In genomic region chr2:92483505-92483904, GRCm38 (mm10) we compare ENCODE assay signal across 21 mouse cellular contexts. TPM values are rescaled to one million over a fixed set of nuclear protein-coding genes. Genes with fewer than 3 reads are reported as not detected.
A peak's percentile ranks its signal among the peaks of the same experiment; 100 is the strongest.
DNase-seq lines count a peak whose midpoint lies in the region; ATAC-seq lines count a peak whose summit lies in the region.
"Had no signal": no experiment of that assay in that cellular context is flagged by ENCODE, and none has a peak within 500 bp of the region (broad histone marks: within the 10 kb centered on the region; RNA-seq: fewer than 3 reads in every experiment).

No protein-coding gene starts in this region.

- no peaks in the 10 kb centered on the region for H3K9me3 ChIP-seq in midbrain, embryonic 11.5 days (ENCODE audit: control insufficient read depth, low read length)
- no peaks in the 10 kb centered on the region for H3K9me3 ChIP-seq in midbrain, embryonic 13.5 days
- H3K9me3 ChIP-seq: embryonic facial prominence, embryonic 12.5 days; forebrain, embryonic 13.5 days; heart, embryonic 15.5 days; limb, embryonic 10.5 days; liver, embryonic 13.5 days; neural tube, embryonic 15.5 days had no signal

- H3K4me1 ChIP-seq in midbrain, embryonic 11.5 days (ENCODE audit: control insufficient read depth, insufficient read depth, low read length): peaks cover 5% of the 10 kb centered on the region; the same call in 1 of the 2 replicates
- peaks cover 21% of the 10 kb centered on the region for H3K4me1 ChIP-seq in midbrain, embryonic 13.5 days (replicated peaks)

- peak; percentile 94 for DNase-seq in heart, adult 11 months
- no peak for DNase-seq in heart, postnatal 25 days (ENCODE audit: low spot score)
- DNase-seq in midbrain, embryonic 11.5 days (ENCODE audit: low spot score, missing footprints): peak; percentile 59
- no peak for DNase-seq in layer of hippocampus, adult 9-10 months (ENCODE audit: low spot score)
- DNase-seq in adrenal gland, adult 2 months: no peak
- DNase-seq: adrenal gland, postnatal 25 days; cerebellum, adult 18-20 months; cerebellum, postnatal 14 days; gastrocnemius, postnatal 36 days; heart, postnatal 4 days; kidney, adult 2 months; liver, embryonic 13.5 days had no signal

- H3K27me3 ChIP-seq in midbrain, embryonic 11.5 days (ENCODE audit: control insufficient read depth, insufficient read depth, low read length): peaks cover 18% of the 10 kb centered on the region
- H3K27me3 ChIP-seq in midbrain, embryonic 13.5 days: peaks cover 33% of the 10 kb centered on the region

- no peak overlapping the region for H3K27ac ChIP-seq in midbrain, embryonic 11.5 days (ENCODE audit: low read depth, low read length)
- H3K27ac ChIP-seq in midbrain, embryonic 13.5 days: no peak overlapping the region
- H3K27ac ChIP-seq in macrophage: peak overlapping the region; percentile 93
- H3K27ac ChIP-seq: embryonic facial prominence, embryonic 12.5 days; forebrain, embryonic 13.5 days; heart, embryonic 15.5 days; hindbrain, embryonic 14.5 days; kidney, postnatal 0 days; limb, embryonic 10.5 days; liver, embryonic 13.5 days; neural tube, embryonic 15.5 days had no signal

- no peaks in the 10 kb centered on the region for H3K36me3 ChIP-seq in midbrain, embryonic 11.5 days (ENCODE audit: control insufficient read depth, insufficient read depth, low read length)
- H3K36me3 ChIP-seq in midbrain, embryonic 13.5 days: no peaks in the 10 kb centered on the region
- no peaks in the 10 kb centered on the region for H3K36me3 ChIP-seq in macrophage (ENCODE audit: inconsistent target)
- H3K36me3 ChIP-seq: embryonic facial prominence, embryonic 12.5 days; heart, embryonic 15.5 days; limb, embryonic 10.5 days; liver, embryonic 13.5 days; neural tube, embryonic 15.5 days had no signal

- ATAC-seq in midbrain, embryonic 11.5 days (ENCODE audit: low FRiP score): no peak
- no peak for ATAC-seq in midbrain, embryonic 13.5 days

- no peak overlapping the region for H3K9ac ChIP-seq in midbrain, embryonic 11.5 days (ENCODE audit: low read length)
- H3K9ac ChIP-seq in midbrain, embryonic 13.5 days (replicated peaks): no peak overlapping the region
- H3K9ac ChIP-seq: embryonic facial prominence, embryonic 12.5 days; forebrain, embryonic 13.5 days; heart, embryonic 15.5 days; hindbrain, embryonic 14.5 days; liver, embryonic 13.5 days; neural tube, embryonic 15.5 days had no signal

- intact Hi-C loops in heart, postnatal 25 days (cut with DNase I): loop anchor here (10.0 kb wide), 1 partner anchor 211 kb away; no protein-coding TSS in a partner anchor

- no peaks in the 10 kb centered on the region for H3K79me2 ChIP-seq in macrophage (ENCODE audit: inconsistent target)

- no peak overlapping the region for H3K4me2 ChIP-seq in midbrain, embryonic 11.5 days
- no peak overlapping the region for H3K4me2 ChIP-seq in midbrain, embryonic 13.5 days (replicated peaks)
- H3K4me2 ChIP-seq: embryonic facial prominence, embryonic 12.5 days; neural tube, embryonic 15.5 days had no signal

- WGBS in midbrain, embryonic 11.5 days: 54% methylated on average over 5 of the region's 5 CpGs
- 50% methylated on average over 5 of the region's 5 CpGs for WGBS in midbrain, embryonic 13.5 days
- 9% methylated on average over 5 of the region's 5 CpGs for WGBS in macrophage (ENCODE audit: missing documents)

- H3K4me3 ChIP-seq in midbrain, embryonic 11.5 days (ENCODE audit: low read depth, low read length): no peak overlapping the region
- no peak overlapping the region for H3K4me3 ChIP-seq in midbrain, embryonic 13.5 days (replicated peaks)
- H3K4me3 ChIP-seq in macrophage (ENCODE audit: inconsistent target): peak overlapping the region; percentile 21; the same call in 1 of the 2 replicates
- H3K4me3 ChIP-seq: embryonic facial prominence, embryonic 12.5 days; forebrain, embryonic 13.5 days; limb, embryonic 10.5 days; neural tube, embryonic 15.5 days had no signal

RNA-seq across cellular contexts. Expression of gene Slc35c1, which starts 23.2 kb away (rescaled TPM):
- 1 to 10 TPM; 6.1 to 6.6 TPM for total RNA-seq in heart, postnatal 25 days (2021)
- polyA plus RNA-seq in midbrain, embryonic 11.5 days (2014; fragmentation: Nextera tagmentation; extraction: Ambion mirVana): 9.2 and 9.5 TPM in 2 replicates
- 8.9 and 10.6 TPM in 2 replicates for polyA plus RNA-seq in midbrain, embryonic 13.5 days (2015; fragmentation: Nextera tagmentation; extraction: Ambion mirVana)
- total RNA-seq in macrophage (2018; cell fraction: chromatin; rRNA removed): 1 to 10 TPM in 23 of 26 experiments, under 1 TPM in 3; 0.76 to 7.5 (median 2.0) TPM
- 10 to 100 TPM in 24 of 26 experiments, 1 to 10 TPM in 2; 7.2 to 28.0 (median 20.0) TPM for total RNA-seq in macrophage (2018; cell fraction: cytosol; rRNA removed)
- 10 to 100 TPM in 19 of 26 experiments, 1 to 10 TPM in 7; 3.1 to 30.6 (median 15.6) TPM for total RNA-seq in macrophage (2018; cell fraction: nucleus; rRNA removed)
- 19.5 to 23.8 TPM (median 21.6 TPM) in 3 replicates for polyA plus RNA-seq in macrophage (2018)
- total RNA-seq in adrenal gland, adult 2 months (2021): 10 to 100 TPM; 14.3 to 23.2 TPM
- 50.9 and 98.4 TPM in 2 replicates for polyA plus RNA-seq in adrenal gland, adult 2 months (2012; rRNA removed)

RNA-seq across cellular contexts. Expression of gene Cry2, which starts 49.7 kb away (rescaled TPM):
- 10 to 100 TPM; 14.2 to 25.9 TPM for total RNA-seq in heart, postnatal 25 days (2021)
- 20.5 and 21.9 TPM in 2 replicates for polyA plus RNA-seq in midbrain, embryonic 11.5 days (2014; fragmentation: Nextera tagmentation; extraction: Ambion mirVana)
- 35.8 and 36.2 TPM in 2 replicates for polyA plus RNA-seq in midbrain, embryonic 13.5 days (2015; fragmentation: Nextera tagmentation; extraction: Ambion mirVana)
- total RNA-seq in macrophage (2018; cell fraction: chromatin; rRNA removed): 10 to 100 TPM in 23 of 26 experiments, 1 to 10 TPM in 3; 8.8 to 28.9 (median 20.4) TPM
- total RNA-seq in macrophage (2018; cell fraction: cytosol; rRNA removed): 1 to 10 TPM; 1.6 to 4.4 (median 3.1) TPM
- 10 to 100 TPM in 16 of 26 experiments, 1 to 10 TPM in 10; 5.3 to 24.1 (median 10.9) TPM for total RNA-seq in macrophage (2018; cell fraction: nucleus; rRNA removed)
- 2.4 to 3.5 TPM (median 3.0 TPM) in 3 replicates for polyA plus RNA-seq in macrophage (2018)
- 10 to 100 TPM; 32.9 to 45.1 TPM for total RNA-seq in adrenal gland, adult 2 months (2021)
- 27.6 and 53.8 TPM in 2 replicates for polyA plus RNA-seq in adrenal gland, adult 2 months (2012; rRNA removed)

Comparison
In these comparisons a context has a peak if more than half of its experiments do, and no peak if none do; other contexts are left out.
1. DNase-seq: peak in heart, adult 11 months (single experiment) and midbrain, embryonic 11.5 days (single experiment); none in heart, postnatal 25 days (single experiment), layer of hippocampus, adult 9-10 months (single experiment) and adrenal gland, adult 2 months (single experiment).